Mouse (Mus musculus) frontal cortex, postnatal 25 days (tissue): ENCODE measurements around the gene Gm10972.
"Not testable (repeated sequence)": the region's sequence is repeated elsewhere in the genome, so short reads cannot be mapped to it uniquely, and the experiment has no call there.

Source experiments
- DNase-seq, 2 experiments: peaks; one replicate each; pipeline ENCODE4 v3.0.0; 2022; ENCODE audit warnings: low spot score in 2 of 2

Gm10972 gene

GRCm38 (mm10) chr3:94658740-94659095 lies 15.8 kb downstream of the Gm10972 start, which contains the start of gene Tuft1:
Gene Tuft1, minus strand, starts transcription at chr3:94658872.
- DNase-seq = not testable (repeated sequence)

- DNase-seq = not testable (repeated sequence)
These were observed 16.3 kb downstream of the Gm10972 start for GRCm38 (mm10) chr3:94659142-94659748.

DNA sequence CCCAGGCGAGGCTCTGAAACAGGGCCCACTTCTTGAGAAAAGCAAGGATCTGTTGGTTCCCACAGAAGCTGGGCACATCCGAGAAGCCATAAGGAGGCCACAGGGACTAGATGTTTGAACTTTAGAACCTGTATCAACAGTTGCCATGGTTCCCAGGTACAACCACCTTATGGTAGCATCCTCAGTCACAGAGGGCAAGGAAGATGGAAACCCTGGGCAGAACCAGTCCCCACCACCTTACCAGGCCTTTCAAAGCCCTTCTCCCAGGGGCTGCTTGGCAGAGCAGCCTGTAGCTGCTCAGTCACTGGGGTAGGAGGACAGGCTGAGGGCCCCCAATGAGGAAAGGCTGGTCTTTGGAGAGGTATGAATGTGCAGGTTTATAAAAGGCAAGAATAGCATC lies 17.9 kb downstream of the Gm10972 start:
- not testable (repeated sequence) for DNase-seq

DNA sequence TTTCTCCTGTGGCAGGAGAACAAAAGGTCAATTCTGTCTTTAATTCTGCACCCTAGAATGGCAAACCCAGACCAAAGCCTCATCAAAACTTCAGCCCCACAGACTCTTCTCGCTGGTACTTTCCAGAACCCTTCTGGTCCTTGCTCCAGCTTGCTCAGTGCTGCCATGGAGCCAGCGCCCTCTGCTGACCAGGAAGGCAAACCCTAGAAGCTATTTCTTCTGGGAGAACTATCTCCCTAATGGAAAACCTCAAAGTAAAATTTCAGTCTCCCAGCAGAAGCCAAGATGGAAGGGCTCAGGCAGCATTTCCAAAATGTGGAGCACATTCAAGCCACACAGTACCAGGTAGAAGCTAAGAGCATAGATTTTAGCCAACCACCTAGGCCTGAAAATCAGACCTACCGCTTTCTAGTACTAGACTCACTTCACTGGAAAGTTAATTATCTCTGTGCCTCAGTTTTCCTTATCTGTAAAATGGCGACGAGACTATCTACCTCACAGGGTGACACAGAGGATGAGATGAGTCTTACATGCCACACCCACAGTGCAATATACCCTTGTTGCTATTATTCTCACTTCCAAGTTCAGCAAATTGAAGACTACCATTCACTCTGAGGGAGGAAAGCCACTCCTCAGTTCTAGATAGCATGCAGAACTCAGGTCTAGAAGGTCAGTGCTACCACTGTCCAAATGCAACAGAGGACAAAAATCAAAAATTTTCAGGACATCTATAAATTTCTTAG lies 22.3 kb downstream of the Gm10972 start:
- not testable (repeated sequence) for DNase-seq

GRCm38 (mm10) chr3:94665896-94666295 lies 23.0 kb downstream of the Gm10972 start:
- not testable (repeated sequence) for DNase-seq

GRCm38 (mm10) chr3:94675101-94675500 lies 32.2 kb downstream of the Gm10972 start:
- not testable (repeated sequence) for DNase-seq

- no peak for DNase-seq
These were observed 36.5 kb downstream of the Gm10972 start for GRCm38 (mm10) chr3:94679351-94679841.

DNA sequence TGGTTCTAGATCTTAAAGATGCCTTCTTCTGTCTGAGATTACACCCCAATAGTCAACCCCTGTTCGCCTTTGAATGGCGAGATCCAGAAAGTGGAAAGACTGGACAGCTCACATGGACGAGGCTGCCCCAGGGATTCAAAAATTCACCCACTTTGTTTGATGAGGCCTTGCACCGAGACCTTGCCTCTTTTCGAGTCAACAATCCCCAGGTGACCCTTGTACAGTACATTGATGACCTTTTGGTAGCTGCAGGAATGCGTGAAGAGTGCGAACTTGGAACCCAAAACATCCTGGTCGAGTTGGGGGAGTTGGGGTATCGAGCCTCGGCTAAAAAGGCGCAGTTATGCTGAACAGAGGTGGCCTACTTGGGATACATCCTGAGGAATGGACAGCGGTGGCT lies 37.1 kb downstream of the Gm10972 start:
- not testable (repeated sequence) for DNase-seq

- no peak for DNase-seq
These were observed 37.9 kb downstream of the Gm10972 start for GRCm38 (mm10) chr3:94680783-94681182.

GRCm38 (mm10) chr3:94683646-94684045 lies 40.7 kb downstream of the Gm10972 start:
- DNase-seq = no peak

DNA sequence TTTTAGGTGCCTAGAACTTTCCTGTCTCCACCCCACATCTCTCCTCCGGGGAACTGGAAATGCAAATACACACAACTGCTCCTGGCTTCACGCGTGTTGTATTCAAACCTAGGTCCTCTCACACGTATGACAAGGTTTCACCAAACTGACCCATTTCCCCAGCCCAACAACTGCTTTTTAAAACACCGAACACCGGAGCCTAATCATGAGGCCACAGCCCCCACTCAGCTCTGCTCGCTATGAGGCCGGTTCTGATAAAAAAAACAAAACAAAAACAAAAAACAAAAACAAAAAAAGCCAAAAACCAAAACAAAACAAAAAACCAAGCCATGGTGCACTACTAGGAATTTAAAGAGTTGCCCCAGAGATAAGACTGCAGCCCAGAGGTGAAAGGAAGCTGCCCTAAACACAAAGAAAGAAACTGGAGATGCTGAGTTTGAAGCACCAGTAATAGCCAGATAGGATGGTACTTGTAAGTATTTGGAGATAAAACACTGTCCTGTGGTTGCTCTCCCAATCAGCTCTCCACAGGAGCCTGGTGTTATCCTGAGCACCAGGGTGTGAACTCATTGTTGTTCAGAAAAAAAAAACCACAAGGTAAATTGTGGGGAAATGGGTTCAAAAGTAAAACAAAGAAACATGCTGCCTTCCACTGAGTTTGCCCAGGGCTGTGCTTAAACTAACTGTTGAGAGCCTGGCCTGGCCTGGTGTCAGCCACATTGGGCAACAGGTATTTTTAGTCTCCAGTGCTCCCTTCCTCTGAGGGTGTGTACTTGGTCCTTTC lies 43.3 kb downstream of the Gm10972 start:
- DNase-seq = not testable (repeated sequence)

- DNase-seq = not testable (repeated sequence)
These were observed 45.8 kb downstream of the Gm10972 start for GRCm38 (mm10) chr3:94688698-94689097.

DNA sequence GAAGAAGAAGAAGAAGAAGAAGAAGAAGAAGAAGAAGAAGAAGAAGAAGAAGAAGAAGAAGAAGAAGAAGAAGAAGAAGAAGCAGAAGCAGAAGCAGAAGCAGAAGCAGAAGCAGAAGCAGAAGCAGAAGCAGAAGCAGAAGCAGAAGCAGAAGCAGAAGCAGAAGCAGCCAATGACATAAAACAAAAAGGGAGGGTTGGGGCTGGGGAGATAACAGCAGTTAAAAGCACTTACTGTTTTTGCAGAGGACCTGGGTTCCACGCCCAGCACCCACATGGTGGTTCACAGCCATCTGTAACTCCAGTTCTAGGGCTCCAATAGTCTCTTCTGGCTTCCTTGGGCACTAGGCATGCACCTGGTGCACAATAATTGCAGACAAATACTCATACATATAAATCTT lies 46.3 kb downstream of the Gm10972 start:
- DNase-seq = not testable (repeated sequence)

GRCm38 (mm10) chr3:94690162-94690561 lies 47.2 kb downstream of the Gm10972 start:
- DNase-seq = not testable (repeated sequence)

GRCm38 (mm10) chr3:94690616-94691247 lies 47.8 kb downstream of the Gm10972 start:
- no peak for DNase-seq

GRCm38 (mm10) chr3:94691694-94692093 lies 48.8 kb downstream of the Gm10972 start:
- not testable (repeated sequence) for DNase-seq
